Mouse (Mus musculus): ENCODE data around the gene Znrf1.

The Znrf1 gene

GRCm38 (mm10) chr8:111533503-111533902, 2.4 kb upstream of the Znrf1 start:
- in situ Hi-C loops (cut with MboI, MseI), result no loop called here

- in situ Hi-C loops (cut with MboI, MseI), result no loop called here
Observed at GRCm38 (mm10) chr8:111535491-111535890, 406 bp upstream of the Znrf1 start.

GRCm38 (mm10) chr8:111536978-111537764, 1.3 kb downstream of the Znrf1 start:
- in situ Hi-C loops (cut with MboI, MseI), result no loop called here

- in situ Hi-C loops (cut with MboI, MseI), result no loop called here
Observed at GRCm38 (mm10) chr8:111537765-111538158, 1.9 kb downstream of the Znrf1 start.

GRCm38 (mm10) chr8:111538194-111538593, 2.3 kb downstream of the Znrf1 start:
- in situ Hi-C loops (cut with MboI, MseI), result no loop called here

- in situ Hi-C loops (cut with MboI, MseI), result no loop called here
Observed at GRCm38 (mm10) chr8:111539422-111540076, 3.7 kb downstream of the Znrf1 start.

- in situ Hi-C loops (cut with MboI, MseI), result no loop called here
Observed at GRCm38 (mm10) chr8:111543712-111544380, 7.9 kb downstream of the Znrf1 start.

- in situ Hi-C loops (cut with MboI, MseI), result no loop called here
Observed at GRCm38 (mm10) chr8:111545406-111546156, 9.7 kb downstream of the Znrf1 start.

GRCm38 (mm10) chr8:111547144-111547543, 11.2 kb downstream of the Znrf1 start:
- in situ Hi-C loops (cut with MboI, MseI), result no loop called here

GRCm38 (mm10) chr8:111548201-111548600, 12.3 kb downstream of the Znrf1 start:
- in situ Hi-C loops (cut with MboI, MseI), result no loop called here

GRCm38 (mm10) chr8:111550002-111550870, 14.3 kb downstream of the Znrf1 start:
- in situ Hi-C loops (cut with MboI, MseI), result loop anchor here (5.0 kb wide), 1 partner anchor 87 kb away; no protein-coding TSS in a partner anchor

- in situ Hi-C loops (cut with MboI, MseI), result loop anchor here (5.0 kb wide), 1 partner anchor 86 kb away; no protein-coding TSS in a partner anchor
Observed at GRCm38 (mm10) chr8:111551511-111552130, 15.7 kb downstream of the Znrf1 start.

- in situ Hi-C loops (cut with MboI, MseI), result no loop called here
Observed at GRCm38 (mm10) chr8:111561824-111562223, 25.9 kb downstream of the Znrf1 start.

GRCm38 (mm10) chr8:111562274-111562803, 26.4 kb downstream of the Znrf1 start:
- in situ Hi-C loops (cut with MboI, MseI), result no loop called here

- in situ Hi-C loops (cut with MboI, MseI), result no loop called here
Observed at GRCm38 (mm10) chr8:111563075-111563474, 27.2 kb downstream of the Znrf1 start.

- in situ Hi-C loops (cut with MboI, MseI), result no loop called here
Observed at GRCm38 (mm10) chr8:111563687-111564086, 27.8 kb downstream of the Znrf1 start.

GRCm38 (mm10) chr8:111564093-111564492, 28.2 kb downstream of the Znrf1 start:
- in situ Hi-C loops (cut with MboI, MseI), result no loop called here

- in situ Hi-C loops (cut with MboI, MseI), result no loop called here
Observed at GRCm38 (mm10) chr8:111565784-111566191, 29.9 kb downstream of the Znrf1 start.

- in situ Hi-C loops (cut with MboI, MseI), result no loop called here
Observed at GRCm38 (mm10) chr8:111566326-111566725, 30.4 kb downstream of the Znrf1 start.

GRCm38 (mm10) chr8:111567571-111567970, 31.7 kb downstream of the Znrf1 start:
- in situ Hi-C loops (cut with MboI, MseI), result no loop called here

All from T-helper 2 cell (primary cell).